22 mouse cellular contexts compared by ENCODE assay signal in the genomic region with DNA sequence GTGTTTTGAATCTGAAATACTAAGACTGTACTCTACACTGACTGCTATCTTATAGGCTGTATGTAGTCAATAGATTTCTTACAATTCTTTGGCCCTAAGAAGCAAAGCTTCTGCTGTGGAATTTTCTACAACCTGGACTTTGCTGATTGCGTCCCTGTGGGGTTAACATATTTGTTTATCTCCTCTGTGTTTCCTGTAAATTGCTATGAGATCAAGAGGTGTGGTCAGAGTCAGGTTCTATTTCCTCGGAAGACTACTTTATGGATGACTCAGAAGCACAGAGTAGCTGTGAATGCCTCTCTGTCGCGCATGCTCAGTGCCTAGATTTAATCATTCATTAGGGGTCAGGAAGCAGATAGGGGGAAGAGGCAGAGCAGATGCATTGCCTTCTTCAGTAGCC. TPM values are rescaled to one million over a fixed set of nuclear protein-coding genes. Genes with fewer than 3 reads are reported as not detected.
DNase-seq lines count a peak whose midpoint lies in the region; ATAC-seq and TF ChIP-seq lines count a peak whose summit lies in the region.
"Had no signal": no experiment of that assay in that cellular context is flagged by ENCODE, and none has a peak within 500 bp of the region (broad histone marks: within the 10 kb centered on the region; RNA-seq: fewer than 3 reads in every experiment).

No protein-coding gene starts in this region.

- H3K9ac ChIP-seq in MEL (ENCODE audit: control insufficient read depth, low read depth, low read length, poor library complexity, severe bottlenecking), result no peak overlapping the region
- H3K9ac ChIP-seq in liver, embryonic 13.5 days, result no peak overlapping the region
- H3K9ac ChIP-seq: hindbrain, embryonic 12.5 days had no signal

- peak; percentile 65; the same call in 1 of the 2 replicates for ATAC-seq in liver, embryonic 13.5 days (ENCODE audit: low read depth)
- no peak for ATAC-seq in granulocyte monocyte progenitor cell, adult 5-6 weeks (replicated peaks; ENCODE audit: poor library complexity, severe bottlenecking)
- ATAC-seq: forebrain, embryonic 14.5 days; midbrain, embryonic 16.5 days had no signal

- peak; percentile 67 to 73 for TF ChIP-seq EP300 in MEL (IDR thresholded peaks at IDR 0.05; ENCODE audit: low read depth in 1 of 2, low read length in 2 of 2)

- intact Hi-C loops in gastrocnemius, postnatal 14 days (cut with DNase I; ENCODE audit: low total_unique reads), result no loop called here

- TF ChIP-seq RAD21 in MEL (IDR thresholded peaks at IDR 0.05; ENCODE audit: low read depth, low read length), result no peak

- no peaks in the 10 kb centered on the region for H3K27me3 ChIP-seq in MEL (ENCODE audit: control insufficient read depth in 1 of 2, insufficient read depth in 2 of 2, low read length in 2 of 2)
- no peaks in the 10 kb centered on the region for H3K27me3 ChIP-seq in liver, embryonic 13.5 days
- H3K27me3 ChIP-seq: hindbrain, embryonic 12.5 days had no signal

- no peak for TF ChIP-seq CTCF in MEL (IDR thresholded peaks at IDR 0.05 in 2 of 3, conservative IDR thresholded peaks at IDR 0.05 in 1 of 3; ENCODE audit: control insufficient read depth in 1 of 3, insufficient read depth in 1 of 3, low read depth in 2 of 3, low read length in 3 of 3, poor library complexity in 1 of 3, severe bottlenecking in 1 of 3)

- H3K36me3 ChIP-seq in MEL (ENCODE audit: control insufficient read depth in 1 of 2, insufficient read depth in 2 of 2, low read length in 2 of 2), result peaks cover 0 to 15% of the 10 kb centered on the region in 2 experiments; a peak in 2 of 4 replicates
- H3K36me3 ChIP-seq in liver, embryonic 13.5 days, result no peaks in the 10 kb centered on the region
- H3K36me3 ChIP-seq: hindbrain, embryonic 12.5 days had no signal

- H3K4me3 ChIP-seq in MEL (ENCODE audit: control insufficient read depth in 1 of 2, insufficient read depth in 1 of 2, low read depth in 2 of 2, low read length in 2 of 2), result no peak overlapping the region
- H3K4me3 ChIP-seq in liver, embryonic 13.5 days (replicated peaks), result no peak overlapping the region
- H3K4me3 ChIP-seq: erythroblast, embryonic 14.5 days; hindbrain, embryonic 12.5 days had no signal

- H3K4me1 ChIP-seq in MEL (ENCODE audit: control insufficient read depth in 1 of 2, insufficient read depth in 2 of 2, low read length in 2 of 2), result peaks cover 4 to 8% of the 10 kb centered on the region in 2 experiments; a peak in 2 of 4 replicates
- H3K4me1 ChIP-seq in liver, embryonic 13.5 days (replicated peaks), result peaks cover 17% of the 10 kb centered on the region
- H3K4me1 ChIP-seq: hindbrain, embryonic 12.5 days had no signal

- 35% methylated on average over 4 of the region's 4 CpGs for WGBS in liver, embryonic 13.5 days (ENCODE audit: insufficient replicate concordance)

- TF ChIP-seq POLR2A in MEL (IDR thresholded peaks at IDR 0.05; ENCODE audit: control insufficient read depth in 1 of 2, insufficient read depth in 1 of 2, low read depth in 1 of 2, low read length in 2 of 2, poor library complexity in 1 of 2), result no peak

- no peaks in the 10 kb centered on the region for H3K9me3 ChIP-seq in MEL (replicated peaks; ENCODE audit: insufficient read depth, low read length)
- H3K9me3 ChIP-seq in liver, embryonic 13.5 days (replicated peaks), result no peaks in the 10 kb centered on the region
- H3K9me3 ChIP-seq: hindbrain, embryonic 12.5 days had no signal

- peak; percentile 11 for DNase-seq in 3T3-L1 (ENCODE audit: low read depth, low spot score)
- DNase-seq in MEL (ENCODE audit: low read depth, low spot score), result peak; percentile 82
- DNase-seq in c-Kit-negative CD71-positive TER-119-positive erythroid progenitor cells, embryonic 14.5 days (ENCODE audit: low read depth, low spot score), result peak; percentile 38
- DNase-seq in liver, embryonic 13.5 days, result no peak
- no peak for DNase-seq in cerebellum, adult 8-10 months
- no peak for DNase-seq in frontal cortex, postnatal 14 days (ENCODE audit: low spot score in 2 of 2)
- no peak for DNase-seq in gastrocnemius, postnatal 14 days
- DNase-seq: cerebellum, adult 11-12 months; heart, postnatal 10 days; kidney, adult 9 months; kidney, postnatal 25 days; left cerebral cortex, postnatal 4 days; lung, postnatal 10 days; thymus, postnatal 14 days had no signal

- H3K27ac ChIP-seq in MEL (ENCODE audit: control insufficient read depth, low read depth, low read length), result no peak overlapping the region
- H3K27ac ChIP-seq in liver, embryonic 13.5 days, result peak overlapping the region; percentile 34; the same call in 1 of the 2 replicates
- H3K27ac ChIP-seq: hindbrain, embryonic 12.5 days; stomach, postnatal 0 days had no signal

- no peak overlapping the region for H3K4me2 ChIP-seq in liver, embryonic 13.5 days
- H3K4me2 ChIP-seq: heart, embryonic 11.5 days; hindbrain, embryonic 12.5 days had no signal

- H3K79me2 ChIP-seq in MEL (ENCODE audit: control insufficient read depth, insufficient read depth, low read length, poor library complexity), result no peaks in the 10 kb centered on the region

TF ChIP-seq in MEL, 35 proteins besides CTCF, POLR2A, EP300 and RAD21:
- TF ChIP-seq GATA1 (IDR thresholded peaks at IDR 0.05; ENCODE audit: low read depth, low read length) (peak; percentile 64; the same call in 1 of the 2 replicates), MAX (IDR thresholded peaks at IDR 0.05; ENCODE audit: low read length) (0 out of 2 replicates have a peak, but pooled peaks have one; percentile 29), TAL1 (IDR thresholded peaks at IDR 0.05; ENCODE audit: low read length) (peak; percentile 64), MYC (IDR thresholded peaks at IDR 0.05; ENCODE audit: low read depth, low read length) (no peak), ELF1 (IDR thresholded peaks at IDR 0.05; ENCODE audit: low read depth, low read length) (no peak), NRF1 (IDR thresholded peaks at IDR 0.05; ENCODE audit: insufficient read depth, low read depth, low read length, poor library complexity, severe bottlenecking) (peak; percentile 77)

RNA-seq across cellular contexts. Expression of a gene that starts 10.1 kb away (rescaled TPM):
- 1.2 and 1.9 TPM in 2 replicates for total RNA-seq in MEL (2012; rRNA removed)
- 10 to 100 TPM in 1 of 2 experiments, not detected in 1; 10.4 TPM for polyA plus RNA-seq in MEL (2012; ENCODE audit: insufficient read depth in 1 of 2, insufficient read length in 2 of 2, low read depth in 1 of 2, low replicate concordance in 2 of 2, missing spikeins in 1 of 2)
- 7.2 and 8.9 TPM in 2 replicates for polyA plus RNA-seq in liver, embryonic 13.5 days (2015; fragmentation: Nextera tagmentation; extraction: Ambion mirVana)
- 0.26 and 0.68 TPM in 2 replicates for total RNA-seq in granulocyte monocyte progenitor cell, adult 5-6 weeks (2014; fragmentation: Nextera tagmentation)
- total RNA-seq in granulocyte monocyte progenitor cell, adult 5-6 weeks (2017), result 0.82 and 3.3 TPM in 2 replicates
- under 1 TPM; 0.90 to 0.91 TPM for total RNA-seq in gastrocnemius, postnatal 14 days (2021)
- total RNA-seq: liver, adult 2 months had no signal

RNA-seq across cellular contexts. Expression of a gene that starts 32.8 kb away (rescaled TPM):
- 37.7 and 38.7 TPM in 2 replicates for total RNA-seq in MEL (2012; rRNA removed)
- polyA plus RNA-seq in MEL (2012; ENCODE audit: insufficient read depth in 1 of 2, insufficient read length in 2 of 2, low read depth in 1 of 2, low replicate concordance in 2 of 2, missing spikeins in 1 of 2), result 10 to 100 TPM; 26.8 to 36.1 TPM
- 16.4 and 22.3 TPM in 2 replicates for polyA plus RNA-seq in liver, embryonic 13.5 days (2015; fragmentation: Nextera tagmentation; extraction: Ambion mirVana)
- 57.5 and 61.6 TPM in 2 replicates for total RNA-seq in granulocyte monocyte progenitor cell, adult 5-6 weeks (2014; fragmentation: Nextera tagmentation)
- total RNA-seq in granulocyte monocyte progenitor cell, adult 5-6 weeks (2017), result 128 and 151 TPM in 2 replicates
- total RNA-seq in gastrocnemius, postnatal 14 days (2021), result 1 to 10 TPM; 3.7 to 4.3 TPM

Comparison
In these comparisons a context has a peak if more than half of its experiments do, and no peak if none do; other contexts are left out.
1. DNase-seq: peak in 3T3-L1 (single experiment), MEL (single experiment) and c-Kit-negative CD71-positive TER-119-positive erythroid progenitor cells, embryonic 14.5 days (single experiment); none in liver, embryonic 13.5 days (single experiment), cerebellum, adult 8-10 months (single experiment), frontal cortex, postnatal 14 days (0 of 2) and gastrocnemius, postnatal 14 days (single experiment).